Mouse (Mus musculus) kidney, adult 9 months (tissue): ENCODE results near the gene Gnmt.
A peak's percentile ranks its signal among the peaks of the same experiment; 100 is the strongest.

Source experiments
- DNase-seq: peaks from one replicate; pipeline ENCODE4 v3.0.0; 2022

The Gnmt gene

DNA sequence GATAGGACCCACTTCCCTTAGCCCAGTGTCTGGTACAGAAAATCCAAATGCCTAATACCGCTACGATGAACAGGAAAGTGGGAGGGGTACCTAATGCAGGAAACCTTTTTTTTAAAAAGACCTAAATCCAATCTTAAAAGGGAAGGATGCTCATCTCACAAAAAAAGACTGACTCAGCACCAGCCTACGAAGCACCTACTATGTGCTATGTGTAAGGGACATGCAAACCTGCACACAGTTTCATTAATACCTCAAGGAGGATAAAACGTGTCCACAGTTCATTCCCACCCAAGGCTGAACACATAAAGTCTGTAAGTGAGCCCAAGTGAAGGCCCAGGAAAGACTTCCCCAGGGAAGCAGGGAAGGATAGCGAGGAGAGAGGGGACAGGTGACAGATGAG lies 26.5 kb downstream of the Gnmt start:
- DNase-seq: no peak

DNA sequence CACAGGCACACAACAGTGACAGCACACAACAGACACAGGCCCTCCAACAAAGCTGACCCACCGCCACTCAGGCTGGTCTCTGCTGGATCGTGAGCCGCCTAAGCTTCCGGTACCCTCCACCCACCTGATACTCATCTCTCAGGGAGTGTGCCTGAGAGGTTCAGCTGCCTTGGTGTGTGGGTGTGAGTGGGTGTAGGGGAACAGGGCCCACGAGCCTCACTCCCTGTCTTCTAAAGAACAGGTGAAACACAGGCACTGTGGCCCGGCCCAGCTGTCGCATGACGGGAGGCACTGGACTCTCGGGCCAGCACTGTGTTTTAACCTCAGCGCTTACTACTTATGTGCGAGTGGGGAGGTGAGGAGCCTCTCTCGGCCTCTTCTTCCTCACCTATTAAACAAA lies 26.9 kb downstream of the Gnmt start:
- DNase-seq: no peak

DNA sequence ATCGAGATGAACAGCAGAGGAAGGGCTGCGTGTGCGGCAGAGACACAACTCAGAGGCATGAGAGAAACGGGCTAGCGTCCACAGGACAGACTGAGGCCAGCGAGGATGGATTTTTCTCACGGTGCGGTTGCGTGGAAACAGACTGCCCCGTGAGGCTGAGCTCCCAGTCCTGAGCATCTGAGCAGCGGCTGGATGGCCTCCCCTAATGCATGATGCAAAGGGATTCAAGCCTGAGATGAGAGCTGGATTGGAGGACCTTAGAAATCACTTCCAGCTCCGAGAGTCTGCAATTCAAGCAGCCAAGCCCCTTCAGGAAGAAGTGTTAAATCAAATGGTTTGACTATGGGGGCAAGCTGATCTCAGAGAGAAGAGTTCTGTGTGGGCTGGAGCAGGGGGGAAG lies 27.5 kb downstream of the Gnmt start:
- no peak for DNase-seq

DNA sequence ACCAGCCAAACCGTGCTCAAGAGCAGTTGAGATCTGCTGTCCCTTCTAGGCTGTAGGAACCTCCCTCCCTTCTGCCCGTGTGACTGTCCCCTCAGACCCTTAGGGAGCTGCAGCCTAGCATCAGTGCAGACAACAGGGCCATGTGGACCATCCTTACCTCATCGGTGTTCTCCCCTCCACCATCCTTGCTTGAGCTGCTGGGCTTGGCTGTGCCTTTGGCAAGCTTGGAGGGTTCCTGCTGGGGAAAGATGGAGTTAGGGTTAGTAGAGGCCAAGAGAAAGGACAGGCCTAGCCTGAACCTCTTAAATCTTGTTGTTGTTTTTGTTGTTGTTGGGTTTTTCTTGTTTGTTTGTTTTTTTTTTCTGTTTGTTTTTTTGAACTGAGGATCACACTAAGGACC lies 29.1 kb downstream of the Gnmt start:
- no peak for DNase-seq

DNA sequence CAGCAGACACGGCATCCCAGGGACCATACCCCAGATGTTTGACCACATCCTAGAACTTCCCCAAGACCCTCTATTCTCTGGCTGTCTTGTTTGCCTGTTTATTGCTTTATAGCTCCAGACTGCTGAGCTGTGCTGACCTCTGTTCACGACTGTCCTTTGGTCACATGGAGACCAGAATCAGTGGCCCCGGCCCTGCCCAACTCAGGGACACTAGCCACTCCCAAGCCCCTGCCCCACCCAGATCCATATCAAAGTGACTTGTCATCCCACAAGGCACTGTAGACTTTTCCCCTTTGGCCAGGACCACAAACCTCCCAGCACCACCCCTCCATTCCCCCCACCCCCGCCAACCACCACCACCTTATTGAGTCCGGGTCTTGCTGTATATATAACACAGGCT lies 29.7 kb downstream of the Gnmt start:
- DNase-seq: no peak

DNA sequence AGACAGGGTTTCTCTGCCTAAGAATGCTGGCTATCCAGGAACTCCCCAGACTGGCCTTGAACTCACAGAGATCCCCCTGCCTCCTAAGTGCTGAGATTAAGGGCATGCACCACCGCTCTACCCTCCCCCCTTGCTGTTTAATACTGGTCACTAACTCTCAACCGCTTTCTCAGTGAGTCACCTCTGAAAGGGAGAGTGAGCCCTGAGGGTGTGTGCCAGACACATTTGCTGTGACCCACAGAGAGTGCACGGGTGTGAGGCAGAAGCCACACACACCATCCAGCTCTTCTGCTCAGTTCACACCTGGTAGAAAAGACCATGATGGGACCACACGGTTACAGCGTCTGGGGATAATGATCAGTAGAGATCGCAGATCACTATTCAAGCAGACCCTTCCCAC lies 30.5 kb downstream of the Gnmt start:
- DNase-seq: no peak

DNA sequence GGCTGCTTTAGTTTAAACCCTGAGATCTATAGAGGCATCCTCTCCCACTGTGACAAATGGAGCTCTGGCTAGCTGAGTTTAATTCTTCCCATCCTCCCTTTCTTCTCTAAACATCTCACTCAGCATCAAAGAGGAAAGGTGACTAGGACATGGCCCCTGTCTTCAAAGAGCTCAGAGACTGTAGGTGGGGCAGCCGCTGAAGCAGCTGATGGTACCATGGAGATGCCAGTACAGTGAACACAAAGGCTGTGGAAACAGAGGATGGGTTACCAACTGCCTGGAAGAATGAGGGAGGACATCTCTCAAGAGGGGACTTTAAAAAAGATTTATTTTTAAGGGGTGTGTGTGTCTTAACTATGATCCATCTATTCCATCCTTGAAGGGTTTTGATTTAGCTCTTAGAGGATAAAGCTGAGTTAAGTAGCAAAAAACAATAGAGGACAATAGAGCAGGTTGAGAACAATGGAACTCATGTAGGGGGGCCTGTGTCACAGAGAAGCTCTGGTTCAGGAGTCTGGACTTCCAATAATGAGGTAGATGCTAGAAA lies 34.4 kb downstream of the Gnmt start:
- no peak for DNase-seq

DNA sequence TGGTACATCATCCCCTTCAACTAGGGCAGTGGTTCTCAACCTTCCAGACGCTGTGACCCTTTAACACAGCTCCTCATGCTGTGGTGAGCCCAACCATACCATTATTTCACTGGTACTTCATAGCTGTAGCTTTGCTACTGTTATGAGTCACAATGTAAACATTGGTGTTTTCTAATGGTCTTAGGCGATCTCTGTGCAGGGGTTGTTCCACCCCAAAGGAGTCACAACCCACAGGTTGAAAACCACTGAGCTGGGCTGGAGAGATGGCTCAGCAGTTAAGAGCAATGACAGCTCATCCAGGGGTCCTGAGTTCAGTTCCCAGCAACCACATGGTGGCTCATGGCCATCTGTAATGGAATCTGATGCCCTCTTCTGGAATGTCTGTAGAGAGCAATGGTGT lies 37.6 kb downstream of the Gnmt start:
- DNase-seq: no peak

DNA sequence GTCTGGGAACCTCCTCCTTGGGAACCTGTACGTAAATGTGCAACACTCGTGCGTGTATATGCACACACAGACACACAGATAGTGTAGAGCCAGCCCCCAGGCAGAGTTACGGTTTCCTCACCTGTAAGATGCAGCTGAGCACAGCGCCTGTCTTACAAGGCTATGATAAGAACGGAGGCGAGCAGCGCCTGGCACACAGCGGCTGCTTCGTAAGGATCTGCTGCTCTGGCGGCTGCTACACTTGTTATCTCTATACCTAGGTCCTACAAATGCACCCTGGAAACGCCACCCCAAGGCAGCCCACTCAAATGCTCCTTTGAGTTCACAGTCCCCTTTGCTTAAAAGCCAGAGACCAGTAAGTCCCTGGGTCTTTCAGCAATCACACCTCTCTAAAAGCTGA lies 38.3 kb downstream of the Gnmt start:
- no peak for DNase-seq

DNA sequence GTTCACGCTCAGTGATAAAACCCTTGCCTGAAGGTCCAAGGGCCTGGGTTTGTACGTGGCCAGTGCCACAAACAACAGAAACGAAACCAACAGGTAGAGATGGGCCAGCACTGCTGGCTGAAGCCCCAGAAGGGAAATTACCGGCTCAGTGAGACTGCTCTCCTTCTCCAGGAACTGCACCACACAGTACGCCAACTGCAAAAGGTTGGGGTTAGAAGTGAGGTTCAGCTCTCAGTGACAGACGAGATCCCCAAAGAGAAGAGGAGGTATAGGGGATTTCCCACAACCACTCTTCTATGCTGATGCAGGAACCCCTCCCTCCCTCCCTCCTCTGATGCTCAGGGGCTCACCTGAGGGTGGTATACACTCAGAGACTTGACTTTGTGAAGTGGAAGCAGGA lies 43.1 kb downstream of the Gnmt start:
- DNase-seq: no peak

DNA sequence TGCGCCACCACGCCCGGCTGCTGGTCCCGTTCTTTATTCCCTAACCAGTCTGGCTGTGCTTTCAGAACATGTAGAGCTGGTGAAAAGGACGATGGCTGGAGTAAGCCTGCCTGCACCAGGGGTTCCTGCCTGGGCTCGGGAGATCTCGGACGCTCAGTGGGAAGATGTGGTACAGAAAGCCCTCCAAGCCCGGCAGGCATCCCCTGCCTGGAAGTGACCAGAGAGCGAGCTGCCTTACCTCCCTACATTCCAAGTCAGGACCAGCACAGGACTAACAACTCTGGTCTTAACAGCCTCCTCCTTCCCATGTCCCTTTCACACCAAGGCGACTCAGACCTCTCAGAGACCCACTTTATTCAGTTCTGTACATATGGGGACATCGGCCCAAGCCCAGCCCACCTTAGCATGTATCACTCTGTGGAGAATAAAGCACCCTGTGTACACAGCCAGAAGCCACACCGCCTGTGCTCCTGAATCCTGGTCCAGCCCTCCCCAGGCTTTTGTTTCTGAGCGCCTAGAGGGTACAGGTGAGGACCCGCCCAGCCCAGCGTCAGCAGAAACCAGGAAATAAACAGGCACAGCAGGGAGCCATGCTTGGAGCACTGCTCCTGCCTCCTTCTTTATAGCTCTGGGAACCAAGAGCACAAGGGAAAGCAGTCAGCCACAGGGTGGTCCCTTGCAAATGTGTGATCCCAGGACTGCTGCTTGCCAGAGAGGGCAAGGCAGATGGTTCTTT lies 46.1 kb downstream of the Gnmt start:
- no peak for DNase-seq

DNA sequence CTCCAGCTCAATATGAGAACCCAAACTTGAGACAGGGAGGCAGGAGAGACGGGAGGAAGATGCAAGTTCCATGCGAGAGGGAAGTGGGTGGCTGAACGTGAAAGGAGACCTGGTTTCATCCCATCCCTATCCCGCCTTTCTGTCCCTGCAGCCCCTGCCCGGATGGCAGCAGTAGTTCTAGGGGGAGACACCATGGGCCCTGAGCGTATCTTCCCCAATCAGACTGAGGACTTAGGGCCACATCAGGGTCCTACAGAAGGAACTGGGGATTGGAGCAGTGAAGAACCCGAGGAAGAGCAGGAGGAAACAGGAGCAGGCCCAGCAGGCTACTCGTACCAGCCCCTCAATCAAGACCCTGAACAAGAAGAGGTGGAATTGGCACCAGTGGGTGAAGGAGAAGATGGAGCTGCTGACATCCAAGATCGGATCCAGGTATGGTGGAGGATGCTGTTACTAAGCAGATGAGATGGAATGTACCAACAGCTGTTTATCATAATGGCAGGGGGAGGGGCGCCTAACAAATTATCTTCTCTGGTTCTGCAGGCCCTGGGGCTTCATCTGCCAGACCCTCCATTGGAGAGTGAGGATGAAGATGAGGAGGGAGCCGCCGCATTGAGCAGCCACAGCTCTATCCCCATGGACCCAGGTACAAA lies 47.4 kb downstream of the Gnmt start:
- DNase-seq: no peak

DNA sequence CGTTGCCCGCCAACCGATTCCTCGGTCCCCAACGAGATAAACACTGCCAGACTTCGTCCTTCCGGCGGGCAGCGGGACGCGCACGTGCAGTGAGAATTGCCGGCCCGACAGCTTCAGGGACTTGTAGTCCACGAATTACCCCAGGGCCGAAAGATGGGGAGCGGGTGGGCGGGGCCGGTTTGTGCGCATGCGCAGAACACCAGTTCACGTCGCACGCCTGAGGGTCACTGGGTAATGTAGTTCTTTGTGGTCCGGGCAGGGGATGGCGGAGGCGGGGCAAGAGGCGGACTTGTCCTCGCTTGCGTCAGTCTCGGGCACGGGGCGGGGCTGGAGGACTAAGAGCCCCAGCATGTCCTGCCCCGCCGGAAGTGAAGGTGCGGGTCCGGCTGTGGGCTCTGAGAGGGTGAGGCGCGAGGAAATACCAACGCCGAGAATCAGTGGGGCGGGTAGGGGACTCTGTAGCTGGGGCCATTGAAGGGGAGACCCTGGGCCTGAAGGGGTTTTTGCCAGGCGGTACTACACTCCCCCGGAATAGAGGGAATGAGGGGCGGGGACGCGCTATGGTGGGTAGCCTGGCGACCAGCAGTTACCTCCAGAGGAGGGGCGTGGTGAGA lies 48.1 kb downstream of the Gnmt start, which contains the start of gene Klhdc3:
Gene Klhdc3, minus strand, starts transcription at position 155 of the 614 bp plus-strand sequence.
- DNase-seq: peak; percentile 97

DNA sequence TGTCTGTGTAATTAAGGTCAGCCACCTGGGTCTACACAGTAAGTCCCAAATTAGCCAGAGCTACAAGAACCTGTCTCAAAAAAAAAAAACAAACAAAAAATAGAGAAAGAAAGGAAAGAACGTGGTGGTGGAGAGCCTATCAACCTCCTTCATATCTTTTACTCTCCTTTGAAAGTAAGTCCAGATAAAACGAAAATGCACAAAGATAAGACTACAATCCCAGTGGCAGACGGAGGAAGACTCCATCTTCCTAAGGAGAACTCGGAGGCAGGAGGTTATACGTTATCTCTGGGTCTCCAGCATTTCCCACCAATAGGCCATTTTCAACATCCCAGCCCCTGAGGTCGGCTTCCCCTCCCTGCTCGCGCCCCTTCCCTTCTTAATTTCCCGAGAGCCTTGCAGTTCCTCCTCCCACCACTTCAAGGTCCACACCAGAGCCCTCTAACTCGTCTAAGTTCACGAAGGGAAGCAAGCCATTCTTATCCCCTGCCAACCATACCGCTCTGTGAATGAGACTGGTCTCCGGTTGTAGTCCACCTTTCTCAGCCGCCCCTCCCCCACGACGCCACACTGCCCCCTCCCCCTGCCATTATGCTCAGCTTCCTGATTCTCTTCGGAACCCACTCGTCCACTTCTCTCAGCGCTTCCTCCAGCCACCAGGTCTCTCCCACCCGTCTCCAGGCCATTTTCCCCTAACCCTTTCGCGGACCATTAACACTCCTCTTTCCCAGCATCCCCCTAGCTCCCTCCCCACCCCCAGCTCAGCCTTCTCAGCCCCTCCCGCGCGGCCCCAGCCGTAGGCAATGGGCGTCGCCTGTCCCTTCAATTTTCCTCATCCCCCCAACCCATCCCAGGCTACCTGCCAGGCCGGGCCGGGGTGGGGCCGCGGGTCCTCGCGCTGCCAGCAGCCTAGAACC lies 48.9 kb downstream of the Gnmt start:
- DNase-seq: peak; percentile 51

DNA sequence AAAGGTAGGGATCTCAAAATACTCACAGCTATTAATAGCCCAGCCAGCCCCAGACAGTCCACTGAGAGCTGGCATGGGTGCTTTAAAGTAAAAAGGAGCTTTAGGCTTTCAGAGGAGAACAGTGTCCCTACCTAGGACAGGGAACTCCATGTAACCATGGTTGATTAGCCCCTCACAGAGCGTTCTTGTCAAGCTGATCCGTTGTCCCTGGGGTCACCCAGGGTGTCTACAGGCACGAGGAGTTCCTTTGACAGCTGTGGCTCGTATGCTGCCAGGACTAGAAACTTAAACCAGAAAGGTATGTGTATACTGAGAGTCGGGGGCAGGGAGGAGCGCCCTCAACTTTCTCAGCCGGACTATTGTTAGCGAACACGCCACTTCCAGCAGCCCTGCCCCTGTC lies 50.1 kb downstream of the Gnmt start:
- DNase-seq: no peak

DNA sequence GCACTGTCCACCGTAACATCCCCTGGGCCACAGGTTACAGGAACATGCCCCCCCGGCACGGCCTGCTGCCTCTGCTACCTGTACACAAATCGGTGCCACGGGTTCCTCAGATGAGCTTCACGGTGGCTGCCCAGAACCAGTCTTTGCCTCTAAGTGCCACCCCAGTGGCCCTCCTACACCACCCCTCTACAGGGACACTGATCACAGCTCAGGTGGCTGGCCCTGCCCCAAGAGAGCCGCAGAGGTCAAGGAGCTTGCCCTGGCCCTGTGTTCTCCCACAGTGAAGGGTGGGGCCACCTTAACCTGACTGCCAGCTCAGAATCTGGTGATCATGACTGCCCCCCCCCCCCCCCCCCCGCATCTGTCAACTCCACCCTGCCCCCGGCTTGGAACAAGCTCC lies 50.6 kb downstream of the Gnmt start, which contains the start of gene Mea1:
Gene Mea1, plus strand, starts transcription at position 378 of the 400 bp plus-strand sequence.
- peak; percentile 52 for DNase-seq
